Mouse (Mus musculus): ENCODE data around the gene Entpd6. TPM values are rescaled to one million over a fixed set of nuclear protein-coding genes. Genes with fewer than 3 reads are reported as not detected.

Gene Entpd6
- polyA plus RNA-seq, 1 experiment from 2014 or later = 34.4 TPM

Other genes with a start within 250 kb of the Entpd6 start
- 3.7 and 4.2 TPM in 2 replicates for gene Cst7, start 178.6 kb upstream of the Entpd6 start, polyA plus RNA-seq (2014; fragmentation: Nextera tagmentation; extraction: Ambion mirVana)
- gene Apmap, start 140.5 kb upstream of the Entpd6 start, polyA plus RNA-seq (2014; fragmentation: Nextera tagmentation; extraction: Ambion mirVana) = 35.0 and 38.9 TPM in 2 replicates
- 67.2 and 77.0 TPM in 2 replicates for gene Acss1, start 80.5 kb upstream of the Entpd6 start, polyA plus RNA-seq (2014; fragmentation: Nextera tagmentation; extraction: Ambion mirVana)
- not detected in 2 replicates for gene Vsx1, start 59.7 kb upstream of the Entpd6 start, polyA plus RNA-seq (2014; fragmentation: Nextera tagmentation; extraction: Ambion mirVana)
- 35.7 and 37.3 TPM in 2 replicates for gene Pygb, start 37.7 kb downstream of the Entpd6 start, polyA plus RNA-seq (2014; fragmentation: Nextera tagmentation; extraction: Ambion mirVana)
- gene Abhd12, start 155.7 kb downstream of the Entpd6 start, polyA plus RNA-seq (2014; fragmentation: Nextera tagmentation; extraction: Ambion mirVana) = 35.4 and 37.5 TPM in 2 replicates
- 65.8 and 68.3 TPM in 2 replicates for gene Gins1, start 156.4 kb downstream of the Entpd6 start, polyA plus RNA-seq (2014; fragmentation: Nextera tagmentation; extraction: Ambion mirVana)

Measured in liver, embryonic 11.5 days (tissue).